Mouse (Mus musculus) right cerebral cortex, adult 2 months (tissue): ENCODE measurements around the gene Olfr1489.
"Not testable (repeated sequence)": the region's sequence is repeated elsewhere in the genome, so short reads cannot be mapped to it uniquely, and the experiment has no call there.

Experiments
- DNase-seq, 2 experiments: peaks; one replicate each; pipeline ENCODE4 v3.0.0; 2021 to 2022; ENCODE audit warnings: low spot score in 2 of 2

Gene Olfr1489

GRCm38 (mm10) chr19:13631321-13631720 is at the start of gene Olfr1489:
Olfr1489 (plus strand) TSS chr19:13631621.
- no peak for DNase-seq

GRCm38 (mm10) chr19:13583211-13583610 is 48.2 kb upstream of the Olfr1489 start, which contains the start of gene Olfr1484:
Olfr1484 (plus strand) TSS chr19:13583511.
- no peak for DNase-seq

GRCm38 (mm10) chr19:13617075-13617474 is 14.3 kb upstream of the Olfr1489 start, which contains the start of gene Olfr1487:
Olfr1487 (plus strand) TSS chr19:13617375.
- DNase-seq, result not testable (repeated sequence)

- no peak for DNase-seq
These were observed 19.4 kb downstream of the Olfr1489 start, which contains the start of gene Olfr1490 for GRCm38 (mm10) chr19:13650791-13651190. Olfr1490 (plus strand) TSS chr19:13651091.
